Mouse (Mus musculus) liver, adult (tissue): ENCODE measurements around the gene Dnaic2.

ENCODE experiments used
- GATA4 ChIP-seq: IDR thresholded peaks from 2 replicates; pipeline ENCODE4 v1.6.1; 2014; ENCODE audit warnings: mild to moderate bottlenecking, low read length; ENCODE audit not compliant: insufficient replicate concordance

Dnaic2 gene

DNA sequence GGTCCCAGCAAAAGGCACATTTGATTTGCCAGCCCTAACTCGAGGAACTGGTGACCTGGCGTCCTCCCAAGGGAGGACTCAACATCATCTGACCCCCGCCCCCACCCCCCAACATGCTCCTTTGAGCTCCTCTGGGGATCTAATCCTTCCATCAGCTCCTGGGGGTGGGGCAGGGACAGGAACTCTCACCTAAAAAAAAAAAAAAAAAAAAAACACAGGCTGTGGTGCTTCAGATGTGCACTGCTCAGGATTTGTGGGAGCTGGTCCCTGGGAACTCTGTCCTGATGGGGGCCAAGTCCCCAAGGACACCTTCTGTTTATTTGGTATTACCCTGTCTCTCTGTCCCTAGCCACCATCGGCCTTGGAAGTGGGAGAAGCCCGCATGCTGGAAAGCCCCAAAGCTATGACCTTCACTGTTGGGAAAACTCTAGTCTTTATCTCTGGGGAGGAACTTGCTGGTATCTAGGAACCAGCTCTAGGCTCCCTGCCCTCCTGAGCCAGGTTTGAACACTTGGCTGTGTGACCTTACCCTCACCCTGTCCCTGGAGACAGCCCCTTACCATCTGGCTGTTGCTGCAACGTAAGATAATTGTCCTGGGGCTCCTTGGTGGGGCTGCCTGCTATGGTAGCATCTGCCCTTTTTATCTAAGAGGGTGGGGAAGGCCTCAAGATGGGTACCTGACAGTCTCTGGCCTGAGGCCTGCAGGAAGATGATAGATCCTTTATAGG, 35.6 kb upstream of the Dnaic2 start:
- TF ChIP-seq GATA4, result no peak

DNA sequence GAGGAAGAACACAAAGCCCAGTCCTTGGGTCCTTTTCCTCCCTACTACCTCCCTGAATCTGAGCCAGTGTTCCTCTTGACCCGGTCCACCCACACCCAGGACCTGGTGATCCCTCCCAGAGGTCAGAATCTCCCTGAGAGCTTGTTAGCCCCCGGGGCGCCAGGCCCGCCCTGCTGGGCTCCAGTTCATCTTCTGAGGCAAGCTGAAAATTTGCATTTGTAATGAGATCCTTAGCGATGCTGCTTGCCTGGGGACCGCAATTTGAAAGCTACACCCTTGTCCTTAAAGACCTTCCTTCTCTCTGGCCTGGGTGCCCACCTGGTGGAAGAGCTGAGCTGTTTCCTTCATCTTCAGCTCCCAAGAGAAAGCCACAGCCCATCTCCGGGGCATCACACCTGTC, 34.6 kb upstream of the Dnaic2 start:
- TF ChIP-seq GATA4, result no peak

DNA sequence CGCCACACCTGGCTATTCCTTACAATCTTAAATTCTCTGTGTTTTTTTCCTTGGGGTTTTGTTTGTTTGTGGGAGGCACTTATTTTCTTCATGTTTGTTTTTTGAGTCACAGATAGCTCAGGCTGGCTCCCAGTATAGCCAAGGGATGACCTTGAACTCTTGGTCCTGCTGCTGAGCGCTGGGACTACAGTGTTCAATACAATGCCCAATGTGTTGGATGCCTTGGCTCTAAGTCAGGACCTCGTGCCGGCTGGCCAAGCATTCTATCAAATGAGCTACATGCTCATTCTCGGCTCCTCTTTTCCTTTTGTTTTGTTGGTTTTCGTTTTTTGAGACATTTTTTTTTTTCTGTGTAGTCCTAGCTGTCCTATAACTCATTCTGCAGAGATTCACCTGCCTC, 33.8 kb upstream of the Dnaic2 start:
- TF ChIP-seq GATA4, result no peak

DNA sequence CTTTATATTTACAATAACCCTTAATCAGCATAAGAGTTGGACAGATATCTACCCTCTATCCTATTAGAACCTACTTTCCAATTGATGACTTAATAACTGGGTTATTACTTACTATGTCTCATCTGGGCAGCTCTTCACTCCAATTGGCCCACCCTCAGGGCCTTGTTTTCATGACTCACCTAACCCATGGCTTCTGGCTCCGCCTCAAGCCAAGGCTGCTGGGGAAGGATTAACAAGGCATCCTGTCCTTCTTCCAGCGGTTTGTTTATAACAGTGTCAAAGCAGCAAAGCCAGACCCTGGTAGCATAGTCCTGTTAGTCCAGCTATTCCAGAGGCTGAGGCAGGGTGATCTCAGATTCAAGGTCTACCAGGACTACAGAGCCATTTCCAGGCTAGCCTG, 32.8 kb upstream of the Dnaic2 start:
- TF ChIP-seq GATA4, result no peak

DNA sequence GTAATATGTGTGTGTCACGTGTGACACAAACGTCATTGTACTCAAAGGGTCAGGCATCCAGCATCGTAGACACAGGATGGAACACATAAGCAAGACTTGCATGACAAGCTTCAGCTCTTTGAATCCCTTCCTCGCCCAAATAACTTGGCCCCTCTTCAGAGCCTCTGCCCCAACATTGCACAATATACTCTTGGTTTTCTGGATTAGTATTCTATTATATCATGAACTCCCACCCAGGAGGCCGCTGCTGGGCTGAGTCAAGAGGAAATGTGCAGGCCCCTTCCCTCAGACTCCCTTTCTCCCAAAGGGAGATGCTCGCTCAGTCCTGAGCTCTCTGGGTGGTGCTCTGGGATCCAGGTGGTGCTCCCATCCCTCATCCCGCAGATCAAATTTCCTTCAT, 28.7 kb upstream of the Dnaic2 start:
- TF ChIP-seq GATA4, result no peak

DNA sequence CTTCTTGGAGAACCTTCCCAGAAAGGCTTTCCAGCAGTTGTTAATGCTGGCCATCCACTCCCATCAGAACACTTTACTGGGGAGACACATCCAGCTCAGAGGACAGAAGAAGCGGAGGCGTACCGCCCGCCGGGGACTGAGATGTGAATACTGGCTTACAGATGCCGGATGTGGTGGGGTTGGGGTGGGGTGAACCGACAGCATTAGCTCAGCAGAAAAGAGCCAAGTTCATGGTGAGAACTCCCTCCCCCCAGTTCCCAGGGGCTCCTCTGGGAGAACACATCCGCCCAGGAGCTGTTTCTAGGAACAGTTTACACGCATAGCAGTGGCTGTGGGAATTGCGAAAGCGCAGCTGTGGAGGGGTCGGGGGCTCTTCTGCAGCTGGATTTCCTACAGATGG, 27.7 kb upstream of the Dnaic2 start:
- TF ChIP-seq GATA4, result no peak

DNA sequence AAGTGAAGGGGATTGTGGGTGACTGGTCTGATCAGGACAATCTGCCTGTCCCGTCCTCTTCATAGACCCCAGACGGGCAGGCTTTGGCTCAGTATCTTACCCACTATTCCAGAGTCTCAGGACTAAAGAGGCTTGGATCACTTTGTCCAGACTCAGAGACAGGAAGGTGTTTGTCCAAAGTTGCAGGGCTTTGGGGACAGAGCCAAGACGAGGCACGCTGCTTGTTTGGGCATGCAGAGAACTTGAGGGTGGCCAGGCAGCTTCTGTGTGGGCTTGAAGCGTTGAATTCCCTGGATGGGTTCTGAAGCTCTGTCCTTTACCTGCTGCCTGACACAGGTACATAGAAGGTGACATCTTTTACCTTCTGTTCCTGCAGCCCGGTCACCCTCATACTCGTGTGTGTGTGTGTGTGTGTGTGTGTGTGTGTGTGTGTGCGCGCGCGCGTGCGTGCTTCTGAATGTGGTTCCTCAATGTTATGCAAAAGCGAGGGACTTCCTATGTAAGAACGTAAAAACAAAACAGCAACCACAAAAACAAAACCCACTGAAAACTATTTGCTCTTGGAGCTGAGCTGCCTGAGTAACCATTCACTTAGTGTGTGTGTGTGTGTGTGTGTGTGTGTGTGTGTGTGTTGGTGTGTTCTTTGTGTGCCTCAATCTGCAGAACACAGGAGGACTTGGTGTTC, 24.8 kb upstream of the Dnaic2 start:
- TF ChIP-seq GATA4, result no peak

DNA sequence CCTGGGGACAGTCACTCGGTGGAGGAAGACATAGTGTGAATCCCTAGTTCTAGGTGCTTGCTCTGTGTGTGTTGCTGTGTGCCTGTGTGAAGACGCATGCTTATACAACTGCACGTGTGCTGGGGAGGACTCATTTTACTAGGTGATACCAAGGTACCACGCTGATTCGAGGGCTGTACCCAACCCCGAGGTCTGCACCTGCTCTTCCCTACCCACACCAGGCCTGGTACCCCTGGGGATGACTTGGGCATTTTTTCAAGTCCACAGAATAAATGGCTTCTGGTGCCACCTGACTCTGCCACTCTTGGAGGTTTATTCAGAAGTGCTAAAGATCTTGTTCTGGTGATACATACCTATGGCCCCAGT, 24.2 kb upstream of the Dnaic2 start:
- no peak for TF ChIP-seq GATA4

DNA sequence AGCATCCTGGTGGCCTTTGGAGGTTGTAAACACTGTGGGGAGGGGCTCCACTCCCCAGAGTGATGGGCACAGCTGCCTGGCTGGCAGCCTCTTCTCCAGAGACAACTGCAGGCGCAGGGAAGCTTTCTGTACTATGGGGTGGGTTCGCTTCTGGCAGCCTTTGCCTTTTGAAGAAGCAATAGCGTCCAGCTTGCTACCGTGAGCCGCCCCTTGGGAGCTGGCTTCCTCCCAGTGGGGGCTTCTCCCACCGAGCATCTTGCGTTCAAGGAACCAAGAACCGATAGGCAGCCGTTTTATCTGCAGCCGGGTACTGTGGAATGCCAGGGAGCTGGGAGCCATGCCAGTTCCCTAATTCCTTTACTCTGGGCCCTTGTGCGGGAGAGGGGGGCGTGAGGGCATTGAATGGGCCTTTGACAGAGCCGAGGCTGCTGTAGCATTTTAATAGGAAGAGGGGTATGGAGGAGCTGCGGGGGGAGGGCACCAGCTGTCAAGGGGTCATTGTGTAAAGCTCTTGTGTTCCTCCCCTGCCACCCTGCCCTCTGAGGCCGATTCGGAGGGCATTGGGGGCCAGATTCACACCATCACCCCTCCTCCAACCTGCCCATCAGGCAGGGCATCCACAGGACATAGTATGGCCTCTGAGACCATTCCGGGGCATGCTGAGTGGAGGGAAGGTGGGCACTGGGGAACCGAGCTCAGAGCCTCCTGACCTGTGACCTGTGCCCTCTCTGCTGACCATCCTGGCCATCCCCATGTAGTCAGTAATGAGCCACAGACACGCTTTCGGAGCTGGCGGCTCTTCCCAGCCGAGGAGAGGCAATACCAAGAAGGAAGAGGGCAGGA, 22.9 kb upstream of the Dnaic2 start:
- no peak for TF ChIP-seq GATA4

DNA sequence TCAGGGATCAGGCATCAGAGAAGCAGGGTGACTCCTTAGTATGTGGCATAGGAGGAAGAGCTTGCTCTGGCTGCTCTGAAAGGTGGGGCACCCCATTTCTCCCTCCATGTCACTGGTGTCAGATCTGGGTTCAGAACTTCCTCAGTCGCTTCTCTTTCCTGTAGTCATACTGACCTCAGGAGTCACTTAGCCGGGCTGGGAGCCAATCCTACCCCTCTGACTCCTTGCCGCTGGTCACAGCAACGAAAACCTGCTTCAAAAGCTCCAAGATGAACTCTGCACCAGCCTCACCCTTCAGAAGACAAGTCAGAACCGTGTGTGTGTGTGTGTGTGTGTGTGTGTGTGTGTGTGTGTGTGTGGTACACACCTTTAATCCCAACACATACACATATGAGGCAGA, 20.9 kb upstream of the Dnaic2 start:
- no peak for TF ChIP-seq GATA4

DNA sequence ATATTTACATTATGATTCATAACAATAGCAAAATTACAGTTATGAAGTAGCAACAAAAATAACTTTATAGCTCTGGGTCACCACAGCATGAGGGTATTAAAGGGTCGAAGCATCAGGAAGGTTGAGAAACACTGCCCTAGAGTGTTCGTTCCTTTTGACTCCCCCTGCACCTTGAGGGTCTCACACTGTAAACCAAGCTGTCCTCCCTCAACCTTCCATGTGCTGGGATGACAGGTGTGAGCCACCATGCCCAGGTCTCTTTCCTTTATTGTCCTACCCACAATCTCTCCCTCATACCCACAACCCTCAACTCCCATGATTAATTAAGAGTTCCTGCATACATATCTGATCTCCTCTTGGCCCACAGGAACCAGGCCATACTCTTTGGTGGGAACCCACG, 15.8 kb upstream of the Dnaic2 start:
- no peak for TF ChIP-seq GATA4

DNA sequence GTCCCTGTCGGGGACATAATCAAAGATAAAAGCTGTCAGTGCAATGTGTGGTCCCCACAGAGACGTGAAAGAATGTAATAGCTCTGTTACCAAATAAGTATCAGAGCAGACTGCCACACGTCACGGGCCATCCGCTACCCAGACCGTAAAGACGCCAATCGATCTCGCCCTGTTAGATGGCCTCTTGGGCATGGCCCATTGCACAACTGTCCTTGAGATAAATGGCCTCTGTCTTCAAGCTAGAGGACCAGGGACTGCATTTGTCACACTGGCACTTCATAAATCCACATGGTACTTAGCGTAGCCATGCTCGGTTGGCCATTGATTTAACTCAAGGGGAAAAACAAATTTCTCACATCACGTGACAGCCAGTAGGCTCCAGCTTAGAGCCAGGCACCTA, 15.3 kb upstream of the Dnaic2 start:
- TF ChIP-seq GATA4, result no peak

DNA sequence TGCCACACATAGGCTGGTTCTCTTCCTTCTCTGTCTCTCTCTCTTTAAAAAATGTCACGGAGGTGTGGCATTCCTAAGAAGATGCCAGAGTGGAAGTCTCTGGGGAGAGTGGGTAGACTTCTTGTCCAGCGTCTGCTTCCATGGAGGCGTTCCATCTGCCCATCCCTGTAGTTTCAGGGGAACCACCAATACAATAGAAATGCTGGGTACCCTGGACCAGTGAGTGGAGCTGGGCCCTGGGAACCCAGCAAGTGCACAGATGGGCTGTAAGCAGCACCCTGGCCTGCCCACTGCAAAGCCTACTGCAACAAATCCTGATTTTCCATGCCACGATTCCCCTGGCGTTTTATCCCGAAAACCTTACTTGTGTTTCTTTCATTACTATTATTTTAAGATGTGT, 12.7 kb upstream of the Dnaic2 start:
- no peak for TF ChIP-seq GATA4

DNA sequence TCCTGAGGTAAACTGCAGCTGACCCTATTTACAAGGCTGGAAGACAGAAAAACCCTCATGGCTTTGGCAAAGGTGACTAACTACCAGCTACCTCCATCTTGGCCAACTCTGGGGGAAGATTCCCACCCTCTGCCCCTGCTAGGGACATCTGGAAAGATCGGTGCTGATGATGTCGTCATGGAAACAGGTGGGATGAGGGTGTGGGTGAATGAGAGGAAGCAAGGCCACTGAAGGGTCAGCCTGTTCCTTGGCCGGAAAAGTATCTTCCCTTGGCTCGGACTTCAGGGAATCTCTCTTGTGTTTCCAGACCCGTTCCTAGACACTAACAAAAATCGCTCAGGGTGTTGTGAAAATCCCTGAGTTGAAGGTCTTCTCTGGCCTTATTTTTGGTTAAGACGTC, 11.7 kb upstream of the Dnaic2 start:
- TF ChIP-seq GATA4, result no peak

DNA sequence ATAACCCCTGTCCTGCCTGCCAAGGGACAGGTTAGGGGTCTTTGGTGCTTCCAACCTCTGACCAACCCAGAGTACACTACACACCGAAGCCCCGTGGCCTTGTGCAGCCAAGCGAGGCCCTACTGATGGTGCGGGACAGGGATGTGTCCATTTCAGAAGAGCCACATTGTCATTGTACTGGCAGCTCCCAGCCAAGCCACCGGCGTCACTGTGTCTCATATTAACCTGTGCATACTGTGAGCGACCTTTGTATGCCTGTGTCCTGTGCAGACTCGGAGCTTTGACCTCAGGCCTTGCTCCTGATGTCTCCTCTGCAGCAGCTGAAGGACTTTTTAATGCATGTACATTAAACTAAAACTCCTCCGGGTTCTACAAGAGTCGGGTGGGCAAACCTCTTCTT, 6.7 kb upstream of the Dnaic2 start:
- TF ChIP-seq GATA4, result no peak

DNA sequence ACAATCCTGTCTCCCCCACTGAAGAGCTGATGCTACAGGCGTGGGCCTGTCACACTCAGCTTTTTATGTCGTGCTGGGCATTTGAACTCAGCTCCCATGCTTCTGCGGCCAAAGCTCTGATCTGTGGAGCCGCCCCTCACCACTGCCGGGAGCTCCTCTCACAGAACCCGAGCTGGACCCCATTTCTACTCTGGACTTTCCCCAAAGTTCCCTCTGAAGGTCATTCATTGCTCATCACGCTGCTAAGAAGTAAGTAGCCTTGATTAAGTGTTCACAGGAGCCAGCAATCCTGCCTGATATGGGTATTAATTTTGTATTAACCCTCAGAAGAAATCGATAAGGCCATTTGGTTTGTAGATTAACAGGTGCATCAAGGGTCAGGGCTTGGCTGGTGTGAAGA, 4.8 kb upstream of the Dnaic2 start:
- TF ChIP-seq GATA4, result no peak
